Comparison of ENCODE assay signal across 8 mouse cellular contexts in the genomic region with DNA sequence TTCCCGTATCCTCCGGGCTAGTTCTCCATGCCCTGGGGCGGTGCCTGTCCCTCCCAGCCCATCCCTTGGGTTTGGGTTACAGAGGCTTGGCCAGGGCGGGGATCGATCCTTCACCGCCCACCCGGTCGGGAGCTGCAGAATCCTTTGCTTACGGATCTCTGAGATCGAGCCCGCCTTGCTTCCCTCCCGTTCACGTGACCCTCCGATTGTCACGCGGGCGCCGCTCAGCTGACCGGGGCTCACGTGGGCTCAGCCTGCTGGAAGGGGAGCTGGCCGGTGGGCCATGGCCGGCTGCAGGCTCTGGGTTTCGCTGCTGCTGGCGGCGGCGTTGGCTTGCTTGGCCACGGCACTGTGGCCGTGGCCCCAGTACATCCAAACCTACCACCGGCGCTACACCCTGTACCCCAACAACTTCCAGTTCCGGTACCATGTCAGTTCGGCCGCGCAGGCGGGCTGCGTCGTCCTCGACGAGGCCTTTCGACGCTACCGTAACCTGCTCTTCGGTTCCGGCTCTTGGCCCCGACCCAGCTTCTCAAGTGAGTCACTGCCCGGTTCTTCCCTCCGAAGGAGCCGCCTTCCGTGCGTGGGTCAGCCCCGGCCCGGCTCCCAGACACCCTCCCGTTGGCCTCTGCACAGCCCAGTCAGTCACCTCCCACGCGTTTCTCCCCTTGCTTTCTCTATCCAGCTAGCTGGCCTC. TPM values are rescaled to one million over a fixed set of nuclear protein-coding genes. Genes with fewer than 3 reads are reported as not detected.
DNase-seq lines count a peak whose midpoint lies in the region; ATAC-seq and TF ChIP-seq lines count a peak whose summit lies in the region.

A gene (plus strand): TSS at position 100 of the 697 bp plus-strand sequence.
A gene (minus strand): TSS at position 407 of the 697 bp plus-strand sequence.

- H3K4me3 ChIP-seq in CH12.LX (replicated peaks in 1 of 3; ENCODE audit: low read depth in 2 of 3, low read length in 2 of 3, poor library complexity in 1 of 3) = peak within 1 kb of the TSS; percentile 67 to 73 (median 70)
- peak within 1 kb of the TSS; percentile 63 for H3K4me3 ChIP-seq in forebrain, embryonic 13.5 days
- peak within 1 kb of the TSS; percentile 65 for H3K4me3 ChIP-seq in neural tube, embryonic 15.5 days (replicated peaks)

- peak within 1 kb of the TSS; percentile 37; the same call in 1 of the 2 replicates for H3K27ac ChIP-seq in CH12.LX (ENCODE audit: insufficient read depth, low read depth)
- no peak within 1 kb of the TSS for H3K27ac ChIP-seq in forebrain, embryonic 13.5 days
- peak within 1 kb of the TSS; percentile 52; the same call in 1 of the 2 replicates for H3K27ac ChIP-seq in neural tube, embryonic 15.5 days (replicated peaks)

- WGBS in forebrain, embryonic 13.5 days = 3% methylated on average over 54 of the region's 55 CpGs
- WGBS in neural tube, embryonic 15.5 days = 3% methylated on average over 55 of the region's 55 CpGs

- TF ChIP-seq EP300 in CH12.LX (IDR thresholded peaks at IDR 0.05; ENCODE audit: low read length) = no peak

- intact Hi-C loops in heart, postnatal 10 days (cut with DNase I) = loop anchor here (2.0 kb wide), 1 partner anchor 53 kb away; a partner anchor contains a TSS

- TF ChIP-seq POLR2A in CH12.LX (IDR thresholded peaks at IDR 0.05; ENCODE audit: low read depth, low read length) = peak; percentile 72

- ATAC-seq in forebrain, embryonic 13.5 days = peak; percentile 94
- peak; percentile 94 for ATAC-seq in neural tube, embryonic 15.5 days (ENCODE audit: low FRiP score)

- H3K4me2 ChIP-seq in CH12.LX (ENCODE audit: insufficient read depth, low read depth, poor library complexity, severe bottlenecking) = peak within 1 kb of the TSS; percentile 76
- peak within 1 kb of the TSS; percentile 89 for H3K4me2 ChIP-seq in forebrain, embryonic 13.5 days
- peak within 1 kb of the TSS; percentile 88 for H3K4me2 ChIP-seq in neural tube, embryonic 15.5 days

- peak within 1 kb of the TSS; percentile 81 for H3K9ac ChIP-seq in CH12.LX (ENCODE audit: insufficient read depth, low read depth)
- H3K9ac ChIP-seq in forebrain, embryonic 13.5 days = peak within 1 kb of the TSS; percentile 77
- H3K9ac ChIP-seq in neural tube, embryonic 15.5 days (replicated peaks) = peak within 1 kb of the TSS; percentile 73

- in situ Hi-C loops in CH12.LX (cut with MboI; ENCODE audit: low pct_ligation_motif_present, low pct_unique_long_range_greater_than_20kb, low sequenced_read_pairs) = no loop called here

- H3K27me3 ChIP-seq in CH12.LX (replicated peaks) = no peaks in the 10 kb centered on the region
- H3K27me3 ChIP-seq in forebrain, embryonic 13.5 days = no peaks in the 10 kb centered on the region
- peaks cover 6% of the 10 kb centered on the region; the same call in 1 of the 2 replicates for H3K27me3 ChIP-seq in neural tube, embryonic 15.5 days (replicated peaks)

- peaks cover 17 to 45% of the 10 kb centered on the region in 2 experiments for H3K4me1 ChIP-seq in CH12.LX (ENCODE audit: control insufficient read depth in 1 of 2, insufficient read depth in 2 of 2)
- H3K4me1 ChIP-seq in forebrain, embryonic 13.5 days = peaks cover 29% of the 10 kb centered on the region
- H3K4me1 ChIP-seq in neural tube, embryonic 15.5 days = peaks cover 28% of the 10 kb centered on the region

- dilution Hi-C loops in CH12.LX (cut with MboI; ENCODE audit: extremely low pct_ligation_motif_present, extremely low pct_unique_long_range_greater_than_20kb, low sequenced_read_pairs) = no loop called here

- peaks cover 0 to 6% of the 10 kb centered on the region in 2 experiments for H3K36me3 ChIP-seq in CH12.LX (replicated peaks in 1 of 2; ENCODE audit: control insufficient read depth in 1 of 2, insufficient read depth in 1 of 2, low read length in 1 of 2)
- H3K36me3 ChIP-seq in forebrain, embryonic 13.5 days (ENCODE audit: poor library complexity, severe bottlenecking) = no peaks in the 10 kb centered on the region
- no peaks in the 10 kb centered on the region for H3K36me3 ChIP-seq in neural tube, embryonic 15.5 days

- peaks cover 18% of the 10 kb centered on the region for H3K79me2 ChIP-seq in CH12.LX (replicated peaks; ENCODE audit: control insufficient read depth, extremely low read depth, insufficient read depth, poor library complexity, severe bottlenecking)

- TF ChIP-seq CTCF in CH12.LX (conservative IDR thresholded peaks at IDR 0.05 in 1 of 2, IDR thresholded peaks at IDR 0.05 in 1 of 2; ENCODE audit: low read depth in 2 of 2, low read length in 2 of 2) = no peak

- TF ChIP-seq RAD21 in CH12.LX (IDR thresholded peaks at IDR 0.05; ENCODE audit: low read depth, low read length) = no peak

- no peaks in the 10 kb centered on the region for H3K9me3 ChIP-seq in CH12.LX (replicated peaks; ENCODE audit: low read length)
- H3K9me3 ChIP-seq in forebrain, embryonic 13.5 days (replicated peaks) = no peaks in the 10 kb centered on the region
- H3K9me3 ChIP-seq in neural tube, embryonic 15.5 days (replicated peaks) = no peaks in the 10 kb centered on the region

- DNase-seq in CH12.LX (ENCODE audit: extremely low read depth) = peak; percentile 61
- DNase-seq in c-Kit-positive CD71-positive TER-119-negative erythroid progenitor cells, embryonic 14.5 days (ENCODE audit: low read depth) = peak; percentile 56
- peak; percentile 80 to 87 for DNase-seq in heart, postnatal 10 days
- peak; percentile 86 to 91 for DNase-seq in kidney, postnatal 4 days
- DNase-seq in lung, adult 18-20 months = peak; percentile 82 to 85
- DNase-seq in testis, postnatal 10 days (ENCODE audit: low spot score) = peak; percentile 87

TF ChIP-seq in CH12.LX, 34 proteins besides CTCF, POLR2A, EP300 and RAD21 (continues in another document):
- TF ChIP-seq JUND (conservative IDR thresholded peaks at IDR 0.05; ENCODE audit: low read depth, low read length) (no peak), POLR2AphosphoS2 (IDR thresholded peaks at IDR 0.05; ENCODE audit: low read depth, low read length) (no peak), TCF12 (IDR thresholded peaks at IDR 0.05; ENCODE audit: low read depth, low read length) (peak; percentile 62; the same call in 1 of the 2 replicates), SIN3A (IDR thresholded peaks at IDR 0.05; ENCODE audit: low read length) (peak; percentile 85), GABPA (IDR thresholded peaks at IDR 0.05; ENCODE audit: insufficient replicate concordance, low read depth, low read length) (no peak), ELF1 (IDR thresholded peaks at IDR 0.05; ENCODE audit: low read depth, low read length) (no peak; the same call in none of the 2 replicates), E2F4 (IDR thresholded peaks at IDR 0.05; ENCODE audit: insufficient replicate concordance, low read depth, low read length) (no peak), KAT2A (IDR thresholded peaks at IDR 0.05; ENCODE audit: insufficient replicate concordance, low read length) (0 out of 2 replicates have a peak, but pooled peaks have one; percentile 37), USF2 (conservative IDR thresholded peaks at IDR 0.05; ENCODE audit: low read depth, low read length) (peak; percentile 94), NRF1 (IDR thresholded peaks at IDR 0.05; ENCODE audit: low read depth, low read length) (peak; percentile 76), NELFE (IDR thresholded peaks at IDR 0.05; ENCODE audit: low read depth, low read length) (peak; percentile 63; the same call in 1 of the 2 replicates), HCFC1 (IDR thresholded peaks at IDR 0.05; ENCODE audit: low read depth, low read length) (peak; percentile 69), MAZ (IDR thresholded peaks at IDR 0.05; ENCODE audit: low read depth, low read length) (no peak), IRF4 (IDR thresholded peaks at IDR 0.05; ENCODE audit: low read depth, low read length) (no peak; the same call in none of the 2 replicates), MYC (IDR thresholded peaks at IDR 0.05; ENCODE audit: low read depth, low read length) (peak; percentile 50; the same call in 1 of the 2 replicates), CHD2 (IDR thresholded peaks at IDR 0.05; ENCODE audit: low read length) (no peak), ZKSCAN1 (IDR thresholded peaks at IDR 0.05; ENCODE audit: borderline replicate concordance, low read depth, low read length) (no peak), BHLHE40 (IDR thresholded peaks at IDR 0.05; ENCODE audit: low read depth, low read length) (peak; percentile 99), ZC3H11A (IDR thresholded peaks at IDR 0.05; ENCODE audit: low read depth, low read length) (no peak), MAFK (IDR thresholded peaks at IDR 0.05; ENCODE audit: insufficient replicate concordance, low read length) (no peak), MEF2A (IDR thresholded peaks at IDR 0.05; ENCODE audit: borderline replicate concordance, low read depth, low read length) (no peak), ETS1 (conservative IDR thresholded peaks at IDR 0.05; ENCODE audit: low read depth, low read length) (peak; percentile 77), CHD1 (IDR thresholded peaks at IDR 0.05; ENCODE audit: low read depth, low read length) (peak; percentile 40; the same call in 1 of the 2 replicates), SMC3 (IDR thresholded peaks at IDR 0.05; ENCODE audit: low read depth, low read length) (no peak), UBTF (IDR thresholded peaks at IDR 0.05; ENCODE audit: low read depth, low read length) (0 out of 2 replicates have a peak, but pooled peaks have one; percentile 15), TBP (conservative IDR thresholded peaks at IDR 0.05; ENCODE audit: low read depth, low read length) (0 out of 2 replicates have a peak, but pooled peaks have one; percentile 31), ZMIZ1 (IDR thresholded peaks at IDR 0.05; ENCODE audit: low read depth, low read length) (peak; percentile 61; the same call in 1 of the 2 replicates), MXI1 (IDR thresholded peaks at IDR 0.05; ENCODE audit: low read depth, low read length) (peak; percentile 91)

RNA-seq across cellular contexts. Expression of the first gene that starts in this region (rescaled TPM):
- total RNA-seq in CH12.LX (2012; rRNA removed) = 61.7 and 65.8 TPM in 2 replicates
- total RNA-seq in CH12.LX (2014; rRNA removed) = 33.6 and 38.0 TPM in 2 replicates
- polyA plus RNA-seq in CH12.LX (2012; ENCODE audit: insufficient read length, low read depth) = 35.6 and 37.1 TPM in 2 replicates
- polyA plus RNA-seq in forebrain, embryonic 13.5 days (2015; fragmentation: Nextera tagmentation; extraction: Ambion mirVana) = 35.8 and 38.8 TPM in 2 replicates
- 10 to 100 TPM; 33.1 to 38.1 TPM for total RNA-seq in heart, postnatal 10 days (2021)
- 59.9 and 64.3 TPM in 2 replicates for polyA plus RNA-seq in neural tube, embryonic 15.5 days (2015; fragmentation: Nextera tagmentation; extraction: Ambion mirVana)

RNA-seq across cellular contexts. Expression of the second gene that starts in this region (rescaled TPM):
- total RNA-seq in CH12.LX (2012; rRNA removed) (0.64 and 0.97 TPM in 2 replicates), CH12.LX (2014; rRNA removed) (0.20 TPM in 1 of 2 replicates, not detected in the other)
- not detected in 2 replicates for polyA plus RNA-seq in CH12.LX (2012; ENCODE audit: insufficient read length, low read depth)
- 0.49 TPM in 1 of 2 replicates, not detected in the other for polyA plus RNA-seq in forebrain, embryonic 13.5 days (2015; fragmentation: Nextera tagmentation; extraction: Ambion mirVana)
- under 1 TPM; 0.22 to 0.31 TPM for total RNA-seq in heart, postnatal 10 days (2021)
- polyA plus RNA-seq in neural tube, embryonic 15.5 days (2015; fragmentation: Nextera tagmentation; extraction: Ambion mirVana) = 0.83 and 1.3 TPM in 2 replicates
